Mouse (Mus musculus): ENCODE results near the gene Flrt1. TPM values are rescaled to one million over a fixed set of nuclear protein-coding genes. Genes with fewer than 3 reads are reported as not detected.

Flrt1 gene
- polyA plus RNA-seq, 1 experiment from 2014 or later = 1.9 TPM

DNA sequence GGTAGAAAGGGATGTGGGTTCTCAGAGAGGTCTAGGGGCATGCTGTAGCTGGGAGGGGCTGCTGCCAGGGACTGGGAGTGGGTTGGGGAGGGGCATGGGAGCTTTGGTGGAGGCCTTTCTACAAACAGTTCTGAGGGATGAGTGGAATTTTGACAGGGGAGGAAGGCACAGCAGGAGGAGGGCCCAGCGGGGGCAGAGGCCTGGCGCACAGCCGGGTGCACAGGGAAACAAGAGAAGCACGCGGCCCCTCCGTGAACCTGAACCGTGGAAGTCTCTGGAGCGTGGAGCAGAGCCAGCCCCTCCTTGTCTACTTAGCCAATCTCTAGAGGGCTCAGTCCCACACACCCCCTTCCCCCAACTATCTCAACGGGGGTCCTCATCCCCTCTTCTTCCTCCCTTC is 30.0 kb upstream of the Flrt1 start:
- H3K36me3 ChIP-seq (ENCODE audit: control insufficient read depth, insufficient read depth, low read length) = no peaks in the 10 kb centered on the region
- peak overlapping the region; percentile 86 for H3K27ac ChIP-seq (ENCODE audit: low read length)
- H3K27me3 ChIP-seq (replicated peaks; ENCODE audit: control insufficient read depth, insufficient read depth, low read length) = no peaks in the 10 kb centered on the region
- H3K4me2 ChIP-seq (ENCODE audit: low read depth, low read length) = peak overlapping the region; percentile 9; the same call in 1 of the 2 replicates
- ATAC-seq = peak; percentile 25; the same call in 1 of the 2 replicates
- H3K9me3 ChIP-seq (ENCODE audit: control insufficient read depth, low read length) = no peaks in the 10 kb centered on the region
- H3K4me1 ChIP-seq (ENCODE audit: control insufficient read depth, insufficient read depth, low read length) = peaks cover 55% of the 10 kb centered on the region
- H3K9ac ChIP-seq (ENCODE audit: low read depth, low read length) = peak overlapping the region; percentile 43; the same call in 1 of the 2 replicates
- H3K4me3 ChIP-seq (ENCODE audit: low read length) = no peak overlapping the region
- 5% methylated on average over 9 of the region's 9 CpGs for WGBS

DNA sequence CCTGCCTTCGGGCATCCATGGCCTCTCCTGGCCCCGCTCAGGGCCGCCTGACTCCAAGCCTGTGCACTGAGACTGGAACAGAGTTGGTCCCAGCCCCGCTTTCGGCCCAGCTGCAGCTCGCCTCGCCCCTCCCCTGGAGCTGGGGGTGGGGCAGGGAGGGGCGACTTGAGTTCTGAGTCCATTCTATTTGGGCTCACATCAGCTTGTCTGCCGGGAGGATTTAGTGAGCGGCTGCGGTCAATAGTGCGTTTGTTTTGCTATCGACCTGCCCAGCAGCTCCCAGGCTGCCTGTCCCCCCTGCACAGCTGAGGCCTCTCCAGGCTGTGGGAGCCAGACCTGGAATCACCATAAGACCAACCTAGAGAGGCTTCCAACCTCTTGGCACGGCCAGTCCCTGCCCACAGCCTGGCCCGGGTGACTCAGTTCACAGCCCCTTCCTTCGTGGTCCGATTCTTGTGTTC is 29.1 kb upstream of the Flrt1 start:
- Histone ChIP-seq H3K4me3 (ENCODE audit: low read length) (no peak overlapping the region), H3K4me2 (ENCODE audit: low read depth, low read length) (peak overlapping the region; percentile 26; the same call in 1 of the 2 replicates), H3K4me1 (ENCODE audit: control insufficient read depth, insufficient read depth, low read length) (peaks cover 58% of the 10 kb centered on the region), H3K36me3 (ENCODE audit: control insufficient read depth, insufficient read depth, low read length) (no peaks in the 10 kb centered on the region), H3K9me3 (ENCODE audit: control insufficient read depth, low read length) (no peaks in the 10 kb centered on the region), H3K27ac (ENCODE audit: low read length) (peak overlapping the region; percentile 86), H3K27me3 (replicated peaks; ENCODE audit: control insufficient read depth, insufficient read depth, low read length) (no peaks in the 10 kb centered on the region), H3K9ac (ENCODE audit: low read depth, low read length) (peak overlapping the region; percentile 43)
- WGBS = 21% methylated on average over 17 of the region's 17 CpGs
- no peak for ATAC-seq

DNA sequence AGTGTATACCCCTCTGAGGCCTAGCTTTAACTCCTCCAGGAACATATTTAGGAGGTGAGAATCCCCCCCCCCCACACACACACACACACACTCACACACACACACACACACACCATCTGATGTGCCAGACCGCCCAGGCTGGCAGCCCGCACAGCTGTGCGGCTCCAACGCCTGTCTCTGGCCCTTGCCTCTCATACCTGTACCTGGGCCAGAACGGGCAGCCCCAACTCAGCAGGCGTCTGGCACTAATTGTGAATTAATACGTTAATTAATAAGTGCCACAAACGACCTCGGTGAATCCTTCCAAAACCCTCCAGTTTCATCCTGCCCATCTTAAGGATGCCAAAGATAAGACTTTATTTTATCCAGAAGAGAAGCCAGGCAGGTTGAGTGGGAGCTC is 27.9 kb upstream of the Flrt1 start:
- Histone ChIP-seq H3K36me3 (ENCODE audit: control insufficient read depth, insufficient read depth, low read length) (no peaks in the 10 kb centered on the region), H3K9ac (ENCODE audit: low read depth, low read length) (no peak overlapping the region), H3K4me3 (ENCODE audit: low read length) (no peak overlapping the region), H3K27me3 (replicated peaks; ENCODE audit: control insufficient read depth, insufficient read depth, low read length) (no peaks in the 10 kb centered on the region), H3K9me3 (ENCODE audit: control insufficient read depth, low read length) (no peaks in the 10 kb centered on the region), H3K4me2 (ENCODE audit: low read depth, low read length) (no peak overlapping the region), H3K27ac (ENCODE audit: low read length) (no peak overlapping the region), H3K4me1 (ENCODE audit: control insufficient read depth, insufficient read depth, low read length) (peaks cover 48% of the 10 kb centered on the region)
- 90% methylated on average over 9 of the region's 9 CpGs for WGBS
- no peak for ATAC-seq

DNA sequence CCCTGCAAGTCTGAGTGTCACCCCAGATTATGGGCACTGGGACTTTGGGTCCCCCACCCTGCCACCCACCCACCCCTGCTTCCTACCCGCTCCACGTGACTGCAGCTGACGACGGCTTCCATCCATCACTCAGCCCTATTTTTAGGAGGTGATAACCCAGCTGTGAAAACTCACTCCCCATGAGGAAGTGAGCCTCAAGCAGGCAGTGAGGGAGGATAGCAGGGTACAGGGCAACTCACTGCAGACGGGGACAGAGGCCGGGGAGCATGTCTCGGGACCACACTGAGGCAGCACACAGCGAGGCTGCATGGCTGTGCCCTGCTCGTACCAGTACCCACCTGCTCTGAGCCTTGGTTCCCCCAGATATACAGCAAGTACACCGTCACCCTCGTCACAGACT is 24.8 kb upstream of the Flrt1 start:
- H3K27ac ChIP-seq (ENCODE audit: low read length) = no peak overlapping the region
- no peak overlapping the region for H3K9ac ChIP-seq (ENCODE audit: low read depth, low read length)
- no peaks in the 10 kb centered on the region for H3K27me3 ChIP-seq (replicated peaks; ENCODE audit: control insufficient read depth, insufficient read depth, low read length)
- no peak overlapping the region for H3K4me3 ChIP-seq (ENCODE audit: low read length)
- H3K4me1 ChIP-seq (ENCODE audit: control insufficient read depth, insufficient read depth, low read length) = peaks cover 28% of the 10 kb centered on the region
- H3K9me3 ChIP-seq (ENCODE audit: control insufficient read depth, low read length) = no peaks in the 10 kb centered on the region
- H3K4me2 ChIP-seq (ENCODE audit: low read depth, low read length) = no peak overlapping the region
- no peak for ATAC-seq
- 64% methylated on average over 11 of the region's 11 CpGs for WGBS
- no peaks in the 10 kb centered on the region for H3K36me3 ChIP-seq (ENCODE audit: control insufficient read depth, insufficient read depth, low read length)

DNA sequence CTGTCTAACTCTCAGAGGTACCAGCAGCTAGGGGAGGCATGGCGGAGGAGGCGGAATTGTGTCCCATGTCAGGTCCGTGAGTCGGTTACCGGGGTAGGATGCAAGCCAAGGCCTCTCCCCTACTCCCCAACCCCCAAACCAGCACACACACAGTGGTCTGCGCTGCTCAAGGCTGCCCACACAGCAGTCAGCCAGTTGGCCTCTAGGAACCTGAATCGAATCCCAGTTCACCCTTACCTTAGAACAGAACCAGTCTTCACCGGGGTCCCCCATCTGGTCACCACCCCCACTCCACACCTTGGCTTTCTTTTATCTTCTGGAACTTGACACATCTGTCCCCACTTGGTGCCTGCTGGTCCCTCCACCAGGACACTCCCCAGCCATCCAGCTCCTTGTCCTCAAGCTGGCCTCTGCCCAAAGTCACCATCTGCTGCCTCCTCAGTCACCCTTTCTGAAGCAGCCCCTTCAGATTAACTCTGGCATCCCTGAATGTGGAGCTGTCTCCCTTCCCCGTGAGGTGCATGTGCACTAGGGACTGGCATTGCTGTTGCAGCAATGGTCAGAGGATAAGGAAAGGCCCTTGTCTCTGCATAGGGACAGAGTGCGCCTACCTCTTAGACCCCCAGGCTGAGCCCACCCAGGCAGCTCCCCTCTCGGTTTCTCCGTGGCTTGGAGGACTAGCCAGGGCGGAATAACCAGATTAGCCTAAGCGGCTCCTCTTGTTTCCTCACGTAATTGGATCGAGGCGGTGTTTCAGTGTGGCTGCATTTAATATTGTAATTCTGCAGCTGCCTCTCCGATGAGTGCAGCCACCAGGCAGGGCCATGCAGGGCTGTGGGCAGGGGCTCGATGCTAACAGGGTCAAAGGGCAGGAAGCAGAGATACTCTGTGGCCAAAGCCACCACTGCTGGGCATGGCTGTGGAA is 23.3 kb upstream of the Flrt1 start:
- WGBS = 64% methylated on average over 19 of the region's 19 CpGs
- H3K27me3 ChIP-seq (replicated peaks; ENCODE audit: control insufficient read depth, insufficient read depth, low read length) = no peaks in the 10 kb centered on the region; the same call in 1 of the 2 replicates

DNA sequence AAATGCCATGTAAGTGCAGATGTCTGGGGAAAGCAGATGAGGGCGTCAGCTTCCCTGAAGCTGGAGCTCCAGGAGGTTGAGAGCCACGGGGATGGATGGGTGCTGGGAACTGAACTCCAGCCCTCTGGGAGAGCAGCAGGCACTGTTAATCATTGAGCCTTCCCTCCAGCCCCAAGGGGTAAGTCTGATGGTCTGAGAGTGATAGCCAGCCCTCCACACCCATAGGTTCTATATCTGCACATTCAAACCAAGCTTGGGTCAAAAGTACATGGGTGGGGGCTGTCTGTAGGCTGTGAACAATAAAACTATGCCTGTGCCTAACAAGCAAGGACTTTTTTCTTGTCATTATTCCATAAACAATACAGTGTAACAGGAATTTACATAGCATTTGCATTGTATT is 21.4 kb upstream of the Flrt1 start:
- Histone ChIP-seq H3K4me3 (ENCODE audit: low read length) (no peak overlapping the region), H3K36me3 (ENCODE audit: control insufficient read depth, insufficient read depth, low read length) (no peaks in the 10 kb centered on the region), H3K27me3 (replicated peaks; ENCODE audit: control insufficient read depth, insufficient read depth, low read length) (no peaks in the 10 kb centered on the region; the same call in 1 of the 2 replicates), H3K9ac (ENCODE audit: low read depth, low read length) (no peak overlapping the region), H3K27ac (ENCODE audit: low read length) (no peak overlapping the region), H3K4me1 (ENCODE audit: control insufficient read depth, insufficient read depth, low read length) (peaks cover 19% of the 10 kb centered on the region; the same call in 1 of the 2 replicates), H3K9me3 (ENCODE audit: control insufficient read depth, low read length) (no peaks in the 10 kb centered on the region), H3K4me2 (ENCODE audit: low read depth, low read length) (no peak overlapping the region)
- 58% methylated on average over 2 of the region's 2 CpGs for WGBS
- ATAC-seq = peak; percentile 63

More for the DNA sequence above, 23.3 kb upstream of the Flrt1 start:
- no peak for ATAC-seq
- Histone ChIP-seq H3K9me3 (ENCODE audit: control insufficient read depth, low read length) (no peaks in the 10 kb centered on the region), H3K36me3 (ENCODE audit: control insufficient read depth, insufficient read depth, low read length) (no peaks in the 10 kb centered on the region), H3K4me2 (ENCODE audit: low read depth, low read length) (no peak overlapping the region), H3K9ac (ENCODE audit: low read depth, low read length) (0 out of 2 replicates have a peak overlapping the region, but pooled peaks have one; percentile 8), H3K4me1 (ENCODE audit: control insufficient read depth, insufficient read depth, low read length) (peaks cover 13% of the 10 kb centered on the region; the same call in 1 of the 2 replicates), H3K4me3 (ENCODE audit: low read length) (no peak overlapping the region), H3K27ac (ENCODE audit: low read length) (no peak overlapping the region)

DNA sequence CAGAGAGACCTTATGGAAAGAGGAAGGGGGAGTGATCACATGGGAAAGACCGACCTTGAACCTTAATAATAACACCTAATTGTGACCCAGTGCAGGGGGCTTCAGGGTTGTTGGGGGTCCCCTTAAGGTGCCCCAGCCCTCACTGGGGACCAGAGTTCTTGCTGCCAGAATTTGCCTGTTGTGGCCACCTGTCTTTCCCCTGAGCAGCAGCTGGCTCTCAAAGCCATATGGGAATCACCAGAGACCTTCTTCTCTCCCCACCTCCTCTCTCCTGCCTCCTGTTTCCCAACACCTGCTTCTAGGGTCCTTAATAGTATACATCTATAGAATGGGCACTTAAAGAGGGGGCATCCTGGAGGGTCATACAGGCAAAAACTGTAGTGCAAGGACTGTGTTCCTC is 20.7 kb upstream of the Flrt1 start:
- H3K4me3 ChIP-seq (ENCODE audit: low read length) = no peak overlapping the region
- H3K4me1 ChIP-seq (ENCODE audit: control insufficient read depth, insufficient read depth, low read length) = peaks cover 22% of the 10 kb centered on the region
- H3K36me3 ChIP-seq (ENCODE audit: control insufficient read depth, insufficient read depth, low read length) = no peaks in the 10 kb centered on the region
- H3K27me3 ChIP-seq (replicated peaks; ENCODE audit: control insufficient read depth, insufficient read depth, low read length) = no peaks in the 10 kb centered on the region; the same call in 1 of the 2 replicates
- ATAC-seq = no peak
- no peak overlapping the region for H3K9ac ChIP-seq (ENCODE audit: low read depth, low read length)
- no peak overlapping the region for H3K4me2 ChIP-seq (ENCODE audit: low read depth, low read length)
- no peaks in the 10 kb centered on the region for H3K9me3 ChIP-seq (ENCODE audit: control insufficient read depth, low read length)
- no peak overlapping the region for H3K27ac ChIP-seq (ENCODE audit: low read length)
- 47% methylated on average over 1 of the region's 1 CpGs for WGBS

DNA sequence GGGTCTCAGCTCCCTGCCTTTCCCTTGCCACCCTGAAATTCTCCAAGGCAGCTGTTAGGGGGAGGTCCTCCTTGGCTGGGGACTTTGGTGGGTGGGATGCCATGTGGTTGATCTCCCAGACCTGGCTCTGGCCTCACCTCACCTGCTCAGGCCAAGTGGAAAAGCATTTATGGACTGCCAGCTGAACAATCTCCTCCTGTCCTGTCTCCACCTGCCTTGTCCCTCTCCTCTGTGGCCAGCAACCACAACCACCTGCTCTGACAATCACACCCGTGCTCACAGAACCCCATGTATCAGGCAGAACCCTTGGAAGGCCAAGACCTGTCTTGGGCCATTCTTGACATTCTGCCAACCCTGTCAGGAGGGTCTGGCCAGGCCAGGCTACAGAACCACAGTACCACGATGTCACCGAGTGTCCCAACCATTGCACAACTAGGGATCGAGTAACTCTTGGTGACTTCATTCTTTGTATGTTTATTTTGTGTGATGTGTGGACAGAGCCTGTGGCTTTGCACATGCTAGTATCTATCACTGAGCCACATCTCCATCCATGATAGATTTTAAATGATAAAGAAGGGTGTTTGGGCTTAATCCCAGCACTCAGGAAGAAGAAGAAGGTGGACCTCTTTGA is 20.1 kb upstream of the Flrt1 start:
- WGBS = 77% methylated on average over 4 of the region's 4 CpGs
- Histone ChIP-seq H3K4me2 (ENCODE audit: low read depth, low read length) (no peak overlapping the region), H3K4me3 (ENCODE audit: low read length) (no peak overlapping the region), H3K27ac (ENCODE audit: low read length) (no peak overlapping the region), H3K4me1 (ENCODE audit: control insufficient read depth, insufficient read depth, low read length) (peaks cover 24% of the 10 kb centered on the region), H3K36me3 (ENCODE audit: control insufficient read depth, insufficient read depth, low read length) (no peaks in the 10 kb centered on the region), H3K9me3 (ENCODE audit: control insufficient read depth, low read length) (no peaks in the 10 kb centered on the region), H3K27me3 (replicated peaks; ENCODE audit: control insufficient read depth, insufficient read depth, low read length) (no peaks in the 10 kb centered on the region; the same call in 1 of the 2 replicates), H3K9ac (ENCODE audit: low read depth, low read length) (no peak overlapping the region)
- no peak for ATAC-seq

DNA sequence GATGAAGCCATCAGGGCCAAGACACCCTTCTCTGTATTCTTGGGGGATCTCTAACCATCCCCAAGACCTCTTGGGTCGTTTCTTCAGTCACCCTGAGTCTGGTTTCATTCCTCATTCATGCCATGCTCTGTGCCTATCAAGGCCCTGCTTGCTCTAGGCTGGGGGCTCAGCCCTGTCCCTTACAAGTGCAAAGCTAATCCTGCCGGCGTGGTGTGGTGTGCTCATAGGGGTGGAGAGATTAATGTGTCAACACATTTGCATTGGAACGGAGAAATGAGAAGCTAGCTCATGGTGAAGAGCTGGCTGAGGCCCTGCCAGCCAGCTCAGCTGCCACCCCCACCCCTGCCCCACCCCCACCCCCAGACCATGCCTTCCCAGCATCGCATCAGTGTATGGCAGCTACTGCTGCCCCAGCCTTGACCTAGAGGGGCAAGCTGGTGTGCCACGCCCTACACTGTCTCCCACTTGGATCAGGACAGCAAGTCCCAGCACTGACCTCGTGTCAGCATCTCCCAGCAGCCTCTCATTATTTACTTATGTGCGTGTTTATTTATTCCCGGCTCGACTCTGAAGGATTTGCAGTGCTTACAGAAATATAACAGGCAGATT is 17.3 kb upstream of the Flrt1 start:
- H3K27me3 ChIP-seq (replicated peaks; ENCODE audit: control insufficient read depth, insufficient read depth, low read length) = no peaks in the 10 kb centered on the region; the same call in 1 of the 2 replicates
- peaks cover 26% of the 10 kb centered on the region for H3K4me1 ChIP-seq (ENCODE audit: control insufficient read depth, insufficient read depth, low read length)
- WGBS = 25% methylated on average over 10 of the region's 10 CpGs
- no peaks in the 10 kb centered on the region for H3K36me3 ChIP-seq (ENCODE audit: control insufficient read depth, insufficient read depth, low read length)
- H3K9ac ChIP-seq (ENCODE audit: low read depth, low read length) = 0 out of 2 replicates have a peak overlapping the region, but pooled peaks have one; percentile 12
- H3K27ac ChIP-seq (ENCODE audit: low read length) = no peak overlapping the region
- ATAC-seq = no peak
- H3K9me3 ChIP-seq (ENCODE audit: control insufficient read depth, low read length) = no peaks in the 10 kb centered on the region
- no peak overlapping the region for H3K4me3 ChIP-seq (ENCODE audit: low read length)
- H3K4me2 ChIP-seq (ENCODE audit: low read depth, low read length) = no peak overlapping the region
